In genomic region chr10:117987620-117988019, GRCm38 (mm10) we compare ENCODE assay signal across 14 mouse cellular contexts.
DNase-seq lines count a peak whose midpoint lies in the region; ATAC-seq and TF ChIP-seq lines count a peak whose summit lies in the region.
"Had no signal": no experiment of that assay in that cellular context is flagged by ENCODE, and none has a peak within 500 bp of the region (broad histone marks: within the 10 kb centered on the region; RNA-seq: fewer than 3 reads in every experiment).

No protein-coding gene starts in this region.

- no peak for DNase-seq in lung, adult 2 months
- DNase-seq in heart, adult 18-20 months, result peak; percentile 53 to 61
- DNase-seq in heart, postnatal 0 days (ENCODE audit: low spot score), result peak; percentile 77
- DNase-seq in embryonic facial prominence, embryonic 10.5 days (ENCODE audit: low spot score), result no peak
- no peak for DNase-seq in spleen, adult 18-20 months
- DNase-seq: cerebellum, postnatal 25 days had no signal

- H3K27me3 ChIP-seq in lung, embryonic 15.5 days, result no peaks in the 10 kb centered on the region
- no peaks in the 10 kb centered on the region for H3K27me3 ChIP-seq in heart, postnatal 0 days (ENCODE audit: control insufficient read depth, insufficient read depth, low read length)
- no peaks in the 10 kb centered on the region for H3K27me3 ChIP-seq in myocyte (ENCODE audit: control insufficient read depth, insufficient read depth, insufficient read length)
- no peaks in the 10 kb centered on the region for H3K27me3 ChIP-seq in embryonic facial prominence, embryonic 10.5 days (replicated peaks; ENCODE audit: low read depth, poor library complexity, severe bottlenecking)
- H3K27me3 ChIP-seq: embryonic facial prominence, embryonic 15.5 days; hindbrain, embryonic 12.5 days; neural tube, embryonic 12.5 days had no signal

- no peak overlapping the region for H3K4me3 ChIP-seq in lung, embryonic 15.5 days
- no peak overlapping the region for H3K4me3 ChIP-seq in lung, adult 2 months (replicated peaks; ENCODE audit: extremely low read depth, low read depth, low read length)
- no peak overlapping the region for H3K4me3 ChIP-seq in heart, postnatal 0 days (ENCODE audit: low read depth, low read length)
- no peak overlapping the region for H3K4me3 ChIP-seq in myocyte
- no peak overlapping the region for H3K4me3 ChIP-seq in embryonic facial prominence, embryonic 10.5 days
- H3K4me3 ChIP-seq: embryonic facial prominence, embryonic 15.5 days; hindbrain, embryonic 12.5 days; layer of hippocampus, adult 2 months; neural tube, embryonic 12.5 days had no signal

- peak; percentile 74; the same call in 1 of the 2 replicates for ATAC-seq in lung, embryonic 15.5 days (ENCODE audit: borderline replicate concordance, extremely low read depth, low FRiP score, low TSS enrichment)
- ATAC-seq in heart, postnatal 0 days (ENCODE audit: insufficient read depth, low read depth), result peak; percentile 91

- H3K9ac ChIP-seq in lung, embryonic 15.5 days, result no peak overlapping the region
- H3K9ac ChIP-seq in heart, postnatal 0 days (replicated peaks; ENCODE audit: low read depth, low read length), result no peak overlapping the region
- H3K9ac ChIP-seq: embryonic facial prominence, embryonic 15.5 days; hindbrain, embryonic 12.5 days; liver, embryonic 14.5 days; neural tube, embryonic 12.5 days had no signal

- no peak overlapping the region for H3ac ChIP-seq in myocyte (ENCODE audit: control insufficient read depth, insufficient read length)

- no peak for TF ChIP-seq POLR2A in lung, adult 2 months (IDR thresholded peaks at IDR 0.05; ENCODE audit: borderline replicate concordance, extremely low read depth, low read depth, low read length)
- no peak for TF ChIP-seq POLR2A in myocyte (IDR thresholded peaks at IDR 0.05; ENCODE audit: insufficient read length, low read depth)

- 40% methylated on average over 6 of the region's 6 CpGs for WGBS in lung, embryonic 15.5 days
- WGBS in lung, adult 2 months, result 45% methylated on average over 6 of the region's 6 CpGs
- WGBS in heart, postnatal 0 days, result 18% methylated on average over 6 of the region's 6 CpGs
- 71% methylated on average over 6 of the region's 6 CpGs for WGBS in embryonic facial prominence, embryonic 10.5 days

- no peaks in the 10 kb centered on the region for H3K9me3 ChIP-seq in lung, embryonic 15.5 days
- H3K9me3 ChIP-seq in heart, postnatal 0 days (replicated peaks; ENCODE audit: control insufficient read depth, low read length), result no peaks in the 10 kb centered on the region
- no peaks in the 10 kb centered on the region for H3K9me3 ChIP-seq in embryonic facial prominence, embryonic 10.5 days
- H3K9me3 ChIP-seq: embryonic facial prominence, embryonic 15.5 days; hindbrain, embryonic 12.5 days; neural tube, embryonic 12.5 days had no signal

- no peaks in the 10 kb centered on the region for H3K79me2 ChIP-seq in myocyte (ENCODE audit: control insufficient read depth, insufficient read depth)

- H3K36me3 ChIP-seq in lung, embryonic 15.5 days, result no peaks in the 10 kb centered on the region
- H3K36me3 ChIP-seq in heart, postnatal 0 days (replicated peaks; ENCODE audit: control insufficient read depth, insufficient read depth, low read length), result no peaks in the 10 kb centered on the region
- no peaks in the 10 kb centered on the region for H3K36me3 ChIP-seq in myocyte (ENCODE audit: control insufficient read depth, insufficient read depth)
- no peaks in the 10 kb centered on the region for H3K36me3 ChIP-seq in embryonic facial prominence, embryonic 10.5 days (replicated peaks)
- H3K36me3 ChIP-seq: embryonic facial prominence, embryonic 15.5 days; hindbrain, embryonic 12.5 days; neural tube, embryonic 12.5 days had no signal

- no peak overlapping the region for H3K27ac ChIP-seq in lung, embryonic 15.5 days
- peak overlapping the region; percentile 89 for H3K27ac ChIP-seq in heart, postnatal 0 days (ENCODE audit: low read depth)
- H3K27ac ChIP-seq in embryonic facial prominence, embryonic 10.5 days (replicated peaks), result no peak overlapping the region
- H3K27ac ChIP-seq: embryonic facial prominence, embryonic 15.5 days; hindbrain, embryonic 12.5 days; layer of hippocampus, adult 2 months; liver, embryonic 14.5 days; neural tube, embryonic 12.5 days had no signal

- TF ChIP-seq EP300 in heart, postnatal 0 days (IDR thresholded peaks at IDR 0.05; ENCODE audit: low read depth), result no peak

- H3K4me1 ChIP-seq in lung, embryonic 15.5 days, result peaks cover 11% of the 10 kb centered on the region; the same call in 1 of the 2 replicates
- peaks cover 6% of the 10 kb centered on the region for H3K4me1 ChIP-seq in lung, adult 2 months (ENCODE audit: control insufficient read depth, insufficient read depth, low read length)
- peaks cover 22% of the 10 kb centered on the region for H3K4me1 ChIP-seq in heart, postnatal 0 days (ENCODE audit: control insufficient read depth, insufficient read depth)
- H3K4me1 ChIP-seq in embryonic facial prominence, embryonic 10.5 days, result no peaks in the 10 kb centered on the region
- H3K4me1 ChIP-seq: embryonic facial prominence, embryonic 15.5 days; hindbrain, embryonic 12.5 days; neural tube, embryonic 12.5 days had no signal

- no peak for TF ChIP-seq CTCF in lung, adult 2 months (IDR thresholded peaks at IDR 0.05; ENCODE audit: insufficient read depth, low read length)
- TF ChIP-seq CTCF in heart, postnatal 0 days (IDR thresholded peaks at IDR 0.05; ENCODE audit: low read depth), result no peak

- no peak overlapping the region for H3K4me2 ChIP-seq in lung, embryonic 15.5 days
- 0 out of 2 replicates have a peak overlapping the region, but pooled peaks have one; percentile 7 for H3K4me2 ChIP-seq in heart, postnatal 0 days (ENCODE audit: low read depth, low read length)
- peak overlapping the region; percentile 36 for H3K4me2 ChIP-seq in myocyte (ENCODE audit: low read depth)
- H3K4me2 ChIP-seq: embryonic facial prominence, embryonic 15.5 days; hindbrain, embryonic 12.5 days; midbrain, embryonic 11.5 days; neural tube, embryonic 12.5 days had no signal

TF ChIP-seq in myocyte, 11 proteins besides CTCF, POLR2A, EP300 and RAD21:
- TF ChIP-seq TCF3 (IDR thresholded peaks at IDR 0.05; ENCODE audit: insufficient read length, low read depth), result no peak
- TF ChIP-seq E2F4 (IDR thresholded peaks at IDR 0.05; ENCODE audit: insufficient read depth), result no peak
- no peak for TF ChIP-seq REST (IDR thresholded peaks at IDR 0.05; ENCODE audit: insufficient read depth, insufficient read length)
- no peak for TF ChIP-seq USF1 (IDR thresholded peaks at IDR 0.05; ENCODE audit: low read depth)
- no peak for TF ChIP-seq MAX (IDR thresholded peaks at IDR 0.05; ENCODE audit: low read depth)
- TF ChIP-seq SRF (IDR thresholded peaks at IDR 0.05; ENCODE audit: control insufficient read depth, insufficient read length, low read depth), result no peak
- TF ChIP-seq TCF12 (IDR thresholded peaks at IDR 0.05; ENCODE audit: insufficient read depth, poor library complexity, severe bottlenecking), result no peak
- no peak for TF ChIP-seq POLR2AphosphoS2 (IDR thresholded peaks at IDR 0.05; ENCODE audit: insufficient read length, low read depth)
- TF ChIP-seq CEBPB (IDR thresholded peaks at IDR 0.05; ENCODE audit: insufficient read depth, poor library complexity, severe bottlenecking), result no peak
- TF ChIP-seq MYOG (IDR thresholded peaks at IDR 0.05; ENCODE audit: control insufficient read depth in 1 of 3, insufficient read depth in 1 of 3, insufficient read length in 2 of 3, low read depth in 2 of 3), result no peak
- TF ChIP-seq MYOD1 (IDR thresholded peaks at IDR 0.05; ENCODE audit: control insufficient read depth in 1 of 3, insufficient read length in 2 of 3, low read depth in 2 of 3), result no peak

Comparison
In these comparisons a context has a peak if more than half of its experiments do, and no peak if none do; other contexts are left out.
1. DNase-seq: peak in heart, adult 18-20 months (2 of 2) and heart, postnatal 0 days (single experiment); none in lung, adult 2 months (single experiment), embryonic facial prominence, embryonic 10.5 days (single experiment) and spleen, adult 18-20 months (0 of 2).